Mouse (Mus musculus): Measurements from ENCODE around the gene Acvr1b. TPM values are rescaled to one million over a fixed set of nuclear protein-coding genes. Genes with fewer than 3 reads are reported as not detected.

The Acvr1b gene
- polyA plus RNA-seq, 1 experiment from 2014 or later, result 24.9 TPM

DNA sequence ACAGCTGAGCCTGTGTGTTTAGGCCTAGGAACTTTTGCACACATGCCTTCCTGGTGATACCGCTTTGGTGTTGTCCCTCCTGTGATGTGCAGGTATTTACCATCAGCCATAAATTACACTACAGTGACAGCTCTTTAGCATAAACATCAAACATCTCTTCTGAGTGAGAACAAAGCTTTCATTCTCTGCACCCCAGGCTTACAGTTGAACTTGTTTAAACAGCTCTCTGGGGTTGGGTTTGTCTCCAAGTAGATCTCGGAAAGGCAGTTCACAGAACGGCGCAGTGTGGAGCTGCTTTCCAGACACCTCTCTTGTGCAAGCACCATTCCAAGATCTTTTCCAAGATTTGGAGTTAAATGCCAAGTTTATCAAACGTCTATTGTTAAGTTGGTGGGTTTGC lies 8.8 kb downstream of the Acvr1b start:
- Histone ChIP-seq H3K27ac (no peak overlapping the region), H3K36me3 (replicated peaks) (no peaks in the 10 kb centered on the region), H3K9me3 (no peaks in the 10 kb centered on the region), H3K27me3 (replicated peaks) (no peaks in the 10 kb centered on the region), H3K4me3 (no peak overlapping the region), H3K4me1 (peaks cover 44% of the 10 kb centered on the region), H3K9ac (no peak overlapping the region), H3K4me2 (no peak overlapping the region)
- WGBS, result 56% methylated on average over 5 of the region's 5 CpGs
- no peak for ATAC-seq (replicated peaks)

DNA sequence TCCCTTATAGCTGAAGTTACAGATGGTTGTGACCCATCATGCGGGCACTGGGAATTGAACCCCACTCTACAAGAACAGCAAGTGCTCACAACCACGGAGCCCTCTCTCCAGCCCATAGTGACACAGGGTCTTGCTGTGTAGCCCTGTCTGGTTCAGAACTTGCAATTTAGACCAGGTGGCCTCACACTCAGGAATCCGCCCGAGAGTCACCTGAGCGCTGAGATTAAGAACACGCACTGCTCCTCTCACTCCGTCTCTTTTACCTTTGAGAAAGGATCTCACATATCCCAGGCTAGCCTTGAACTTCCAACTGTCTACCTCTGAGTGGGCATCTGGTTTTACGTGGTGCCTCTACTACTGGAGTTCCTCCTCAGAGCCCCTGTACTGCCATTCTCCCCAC lies 10.4 kb downstream of the Acvr1b start:
- H3K4me3 ChIP-seq, result no peak overlapping the region
- WGBS, result 97% methylated on average over 8 of the region's 8 CpGs

DNA sequence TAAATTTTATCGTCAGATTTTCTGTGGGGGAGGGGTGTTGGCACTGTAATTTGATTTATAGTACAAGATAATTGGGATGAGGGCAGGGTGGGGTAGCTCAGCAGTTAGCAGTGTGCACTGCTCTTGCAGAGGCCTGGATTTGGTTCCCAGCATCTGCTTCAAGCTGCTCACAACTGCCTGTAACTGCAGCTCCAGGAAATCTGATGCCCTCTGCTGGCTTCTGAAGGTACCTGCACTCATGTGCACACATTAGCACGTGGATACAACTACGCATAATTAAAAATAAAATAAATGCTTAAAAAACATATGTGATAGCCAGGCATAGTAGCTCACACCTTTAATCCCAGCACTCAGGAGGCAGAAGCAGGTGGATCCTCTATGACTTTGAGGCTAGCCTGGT lies 11.7 kb downstream of the Acvr1b start:
- Histone ChIP-seq H3K4me2 (no peak overlapping the region), H3K36me3 (replicated peaks) (no peaks in the 10 kb centered on the region), H3K27ac (no peak overlapping the region), H3K9ac (no peak overlapping the region), H3K4me3 (no peak overlapping the region), H3K27me3 (replicated peaks) (no peaks in the 10 kb centered on the region), H3K9me3 (no peaks in the 10 kb centered on the region), H3K4me1 (peaks cover 21% of the 10 kb centered on the region; the same call in 1 of the 2 replicates)
- ATAC-seq (replicated peaks), result no peak
- WGBS, result 94% methylated on average over 3 of the region's 3 CpGs

More for the DNA sequence above, 10.4 kb downstream of the Acvr1b start:
- Histone ChIP-seq H3K27me3 (replicated peaks) (no peaks in the 10 kb centered on the region), H3K9ac (no peak overlapping the region), H3K4me1 (peaks cover 28% of the 10 kb centered on the region), H3K9me3 (no peaks in the 10 kb centered on the region), H3K36me3 (replicated peaks) (no peaks in the 10 kb centered on the region), H3K4me2 (no peak overlapping the region), H3K27ac (no peak overlapping the region)
- no peak for ATAC-seq (replicated peaks)

DNA sequence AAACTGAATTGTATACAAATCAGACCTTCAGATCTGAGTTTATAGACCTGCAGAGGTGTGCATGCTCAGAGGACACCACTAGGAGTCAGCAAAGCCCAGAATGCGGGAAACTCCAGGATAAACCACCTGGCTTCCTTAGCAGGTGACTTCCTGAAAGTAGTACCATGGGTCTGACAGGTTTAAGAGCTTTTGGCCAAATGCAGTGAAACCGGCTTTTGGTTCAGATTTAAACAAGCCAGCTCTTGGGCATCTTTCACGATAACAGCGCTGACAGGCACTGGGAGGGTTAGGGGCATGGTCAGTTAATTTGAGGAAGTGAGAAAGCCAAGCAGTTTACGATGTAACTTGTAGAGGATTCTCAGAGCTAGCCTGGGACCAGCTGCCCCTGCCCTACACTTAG lies 14.0 kb downstream of the Acvr1b start:
- H3K4me2 ChIP-seq, result no peak overlapping the region
- H3K27me3 ChIP-seq (replicated peaks), result no peaks in the 10 kb centered on the region
- no peak for ATAC-seq (replicated peaks)
- H3K4me1 ChIP-seq, result peaks cover 27% of the 10 kb centered on the region
- no peak overlapping the region for H3K9ac ChIP-seq
- WGBS, result 88% methylated on average over 5 of the region's 5 CpGs
- no peaks in the 10 kb centered on the region for H3K36me3 ChIP-seq (replicated peaks)
- no peaks in the 10 kb centered on the region for H3K9me3 ChIP-seq
- no peak overlapping the region for H3K4me3 ChIP-seq
- H3K27ac ChIP-seq, result no peak overlapping the region

DNA sequence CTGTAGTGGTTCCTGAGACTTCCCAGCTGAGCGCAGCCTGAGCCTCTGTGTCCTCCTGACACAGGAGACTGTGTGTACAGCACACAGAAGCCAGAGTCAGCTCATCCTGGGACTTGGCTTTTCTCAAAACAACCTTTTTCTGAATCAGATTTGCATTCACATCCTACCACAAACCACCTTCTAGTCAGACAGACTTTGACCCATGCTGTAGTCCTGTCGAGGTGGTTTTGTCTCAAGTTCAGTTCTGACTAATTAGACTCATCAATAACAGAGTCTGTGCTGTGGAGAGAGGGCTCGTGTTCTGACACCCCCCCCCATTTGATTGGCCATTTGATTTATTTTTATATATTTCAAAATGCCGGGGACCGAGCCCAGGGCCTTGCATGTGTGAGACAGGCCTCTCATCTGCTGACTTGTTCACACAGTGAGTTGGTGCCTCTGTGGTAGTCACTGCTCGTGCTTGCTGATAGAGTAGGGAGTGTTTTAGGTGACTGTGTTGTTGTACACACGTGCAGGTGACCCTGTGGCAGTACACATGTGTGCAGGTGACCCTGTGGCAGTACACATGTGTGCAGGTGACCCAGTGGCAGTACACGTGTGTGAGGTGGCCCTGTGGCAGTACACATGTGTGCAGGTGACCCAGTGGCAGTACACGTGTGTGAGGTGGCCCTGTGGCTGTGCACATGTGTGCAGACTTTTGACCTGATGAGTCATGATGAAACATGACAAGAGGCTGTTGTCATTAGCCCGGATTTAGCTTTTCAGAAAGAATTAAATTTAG lies 16.3 kb downstream of the Acvr1b start:
- H3K4me3 ChIP-seq, result no peak overlapping the region
- H3K4me2 ChIP-seq, result no peak overlapping the region
- H3K4me1 ChIP-seq, result peaks cover 27% of the 10 kb centered on the region
- H3K36me3 ChIP-seq (replicated peaks), result peaks cover 10% of the 10 kb centered on the region
- 82% methylated on average over 10 of the region's 10 CpGs for WGBS
- no peak overlapping the region for H3K9ac ChIP-seq
- no peak for ATAC-seq (replicated peaks)
- no peaks in the 10 kb centered on the region for H3K9me3 ChIP-seq
- H3K27ac ChIP-seq, result no peak overlapping the region
- no peaks in the 10 kb centered on the region for H3K27me3 ChIP-seq (replicated peaks)

DNA sequence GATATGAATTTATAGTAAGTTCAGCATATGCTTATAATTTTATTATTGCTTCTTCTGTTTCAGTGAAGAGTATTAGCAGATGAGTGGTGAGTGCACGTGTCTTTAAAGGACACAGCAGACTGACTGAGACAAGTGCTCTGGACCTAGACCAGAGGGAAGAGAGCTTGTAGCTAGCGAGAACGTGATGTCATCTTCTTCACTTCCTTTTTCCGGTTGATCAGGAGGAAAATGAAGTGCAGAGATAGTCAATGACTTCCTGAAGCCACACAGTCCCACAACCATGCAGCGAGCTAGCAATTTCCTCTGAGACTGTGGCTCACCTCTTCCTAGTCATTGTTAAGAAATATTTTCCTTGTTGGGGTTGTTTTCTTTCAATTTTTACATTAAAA lies 16.9 kb downstream of the Acvr1b start:
- no peak overlapping the region for H3K4me2 ChIP-seq
- no peaks in the 10 kb centered on the region for H3K9me3 ChIP-seq
- H3K27ac ChIP-seq, result no peak overlapping the region
- H3K27me3 ChIP-seq (replicated peaks), result no peaks in the 10 kb centered on the region
- no peak overlapping the region for H3K9ac ChIP-seq
- peaks cover 27% of the 10 kb centered on the region for H3K4me1 ChIP-seq
- peaks cover 16% of the 10 kb centered on the region for H3K36me3 ChIP-seq (replicated peaks)
- no peak overlapping the region for H3K4me3 ChIP-seq
- ATAC-seq (replicated peaks), result no peak
- WGBS, result 81% methylated on average over 5 of the region's 5 CpGs

DNA sequence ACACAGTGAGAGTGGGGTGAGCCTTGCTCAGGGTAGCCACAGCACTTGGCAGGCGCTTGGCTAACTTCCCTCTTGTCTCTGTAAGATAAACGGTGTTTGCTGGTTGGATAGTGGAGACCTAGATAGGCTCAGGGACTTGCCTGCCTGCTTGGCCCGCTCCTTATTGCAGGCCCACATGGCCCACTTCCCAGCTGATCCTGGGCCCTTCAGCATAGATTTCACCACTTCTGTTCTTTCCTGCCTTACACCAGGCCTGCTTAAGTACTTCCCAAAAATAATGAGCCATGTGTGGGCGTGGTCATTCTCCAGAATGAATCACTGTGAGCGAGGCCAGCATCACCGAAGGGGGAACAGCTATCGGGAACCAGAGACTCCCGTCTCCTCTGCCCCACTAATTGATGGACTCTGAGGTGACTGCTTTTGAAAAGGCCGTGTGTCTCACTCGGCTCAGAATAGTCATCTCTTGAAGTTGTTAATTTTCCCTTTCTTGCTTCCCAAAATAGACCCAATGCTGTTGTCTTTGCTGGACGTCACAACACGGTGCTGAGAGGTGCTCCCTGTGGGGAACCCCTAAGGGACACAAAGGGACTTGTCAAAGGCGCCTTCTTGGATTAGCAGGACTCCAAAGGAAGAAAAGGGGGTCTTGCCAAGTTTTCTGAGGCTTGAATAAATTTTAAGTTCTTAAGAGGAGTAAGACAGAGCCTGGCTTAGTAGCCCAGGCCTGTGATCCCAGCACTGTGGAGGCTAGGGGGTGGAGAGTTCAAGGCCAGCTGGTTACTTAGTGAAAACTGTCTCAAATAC lies 17.8 kb downstream of the Acvr1b start:
- H3K4me1 ChIP-seq, result peaks cover 27% of the 10 kb centered on the region
- peak; percentile 35; the same call in 1 of the 2 replicates for ATAC-seq (replicated peaks)
- H3K36me3 ChIP-seq (replicated peaks), result peaks cover 25% of the 10 kb centered on the region
- H3K4me3 ChIP-seq, result no peak overlapping the region
- no peaks in the 10 kb centered on the region for H3K27me3 ChIP-seq (replicated peaks)
- H3K27ac ChIP-seq, result no peak overlapping the region
- WGBS, result 12% methylated on average over 13 of the region's 13 CpGs
- H3K9ac ChIP-seq, result no peak overlapping the region
- H3K9me3 ChIP-seq, result no peaks in the 10 kb centered on the region
- H3K4me2 ChIP-seq, result no peak overlapping the region

DNA sequence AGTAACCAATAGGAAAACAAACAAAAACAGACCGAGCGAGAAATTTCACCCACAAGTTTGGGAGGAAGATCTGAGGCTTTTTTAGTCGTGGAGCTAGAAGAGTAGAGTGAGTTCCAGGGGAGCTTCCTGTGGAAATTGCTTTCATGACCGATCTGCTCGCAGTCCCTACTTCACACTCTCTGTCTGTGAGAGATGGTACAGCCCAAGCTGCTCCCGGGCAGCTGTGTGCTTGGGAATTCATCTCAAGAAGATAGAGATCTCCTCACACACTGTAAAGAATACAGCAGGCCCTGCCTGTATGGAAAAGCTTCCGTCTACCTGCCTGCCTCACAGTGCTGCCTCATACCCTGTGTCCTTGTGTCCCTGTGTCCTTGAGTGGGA lies 18.4 kb downstream of the Acvr1b start:
- no peaks in the 10 kb centered on the region for H3K9me3 ChIP-seq
- no peak for ATAC-seq (replicated peaks)
- no peak overlapping the region for H3K9ac ChIP-seq
- no peaks in the 10 kb centered on the region for H3K27me3 ChIP-seq (replicated peaks)
- H3K36me3 ChIP-seq (replicated peaks), result peaks cover 26% of the 10 kb centered on the region
- H3K4me1 ChIP-seq, result peaks cover 27% of the 10 kb centered on the region
- 36% methylated on average over 7 of the region's 7 CpGs for WGBS
- H3K4me2 ChIP-seq, result no peak overlapping the region
- no peak overlapping the region for H3K27ac ChIP-seq
- no peak overlapping the region for H3K4me3 ChIP-seq

DNA sequence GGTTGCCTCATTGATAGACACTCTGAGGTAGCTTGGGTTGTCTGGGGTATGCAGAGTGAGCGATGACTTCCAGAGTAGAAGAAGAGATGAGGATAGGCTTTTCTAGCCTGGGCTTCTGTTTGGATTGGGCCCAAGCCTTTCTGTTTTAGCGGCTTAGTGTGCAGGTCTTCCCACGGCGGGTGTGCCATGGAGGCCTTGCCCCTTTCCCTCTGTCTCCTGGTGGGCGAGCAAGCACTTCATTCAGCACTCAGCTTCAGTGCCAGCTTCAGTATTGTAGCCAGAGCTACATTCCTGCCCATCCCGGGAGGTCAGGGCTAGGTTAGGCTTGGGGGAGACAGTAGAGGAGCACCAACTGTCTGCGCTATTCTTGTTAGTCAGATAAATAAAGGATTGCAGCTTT lies 18.8 kb downstream of the Acvr1b start:
- Histone ChIP-seq H3K9me3 (no peaks in the 10 kb centered on the region), H3K4me1 (peaks cover 27% of the 10 kb centered on the region), H3K4me3 (no peak overlapping the region), H3K9ac (no peak overlapping the region), H3K36me3 (replicated peaks) (peaks cover 26% of the 10 kb centered on the region), H3K4me2 (no peak overlapping the region), H3K27me3 (replicated peaks) (no peaks in the 10 kb centered on the region), H3K27ac (no peak overlapping the region)
- WGBS, result 85% methylated on average over 7 of the region's 7 CpGs
- ATAC-seq (replicated peaks), result no peak

DNA sequence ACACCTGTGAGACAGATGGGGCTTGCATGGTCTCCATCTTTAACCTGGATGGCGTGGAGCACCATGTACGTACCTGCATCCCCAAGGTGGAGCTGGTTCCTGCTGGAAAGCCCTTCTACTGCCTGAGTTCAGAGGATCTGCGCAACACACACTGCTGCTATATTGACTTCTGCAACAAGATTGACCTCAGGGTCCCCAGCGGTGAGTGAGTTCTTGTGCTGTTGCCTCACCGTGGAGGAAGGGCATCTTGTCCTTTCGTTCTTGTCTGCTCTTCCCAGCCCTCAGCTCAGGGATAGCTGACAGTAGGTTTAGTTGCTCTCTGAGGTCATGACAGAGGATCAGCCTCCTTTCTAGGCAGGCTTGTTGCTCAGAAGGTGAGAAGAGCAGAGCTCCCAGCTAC lies 20.1 kb downstream of the Acvr1b start:
- no peak for ATAC-seq (replicated peaks)
- H3K36me3 ChIP-seq (replicated peaks), result peaks cover 29% of the 10 kb centered on the region
- no peaks in the 10 kb centered on the region for H3K9me3 ChIP-seq
- no peaks in the 10 kb centered on the region for H3K27me3 ChIP-seq (replicated peaks)
- H3K4me1 ChIP-seq, result peaks cover 27% of the 10 kb centered on the region
- WGBS, result 95% methylated on average over 6 of the region's 6 CpGs
- H3K27ac ChIP-seq, result no peak overlapping the region
- no peak overlapping the region for H3K4me2 ChIP-seq
- no peak overlapping the region for H3K4me3 ChIP-seq
- H3K9ac ChIP-seq, result no peak overlapping the region

DNA sequence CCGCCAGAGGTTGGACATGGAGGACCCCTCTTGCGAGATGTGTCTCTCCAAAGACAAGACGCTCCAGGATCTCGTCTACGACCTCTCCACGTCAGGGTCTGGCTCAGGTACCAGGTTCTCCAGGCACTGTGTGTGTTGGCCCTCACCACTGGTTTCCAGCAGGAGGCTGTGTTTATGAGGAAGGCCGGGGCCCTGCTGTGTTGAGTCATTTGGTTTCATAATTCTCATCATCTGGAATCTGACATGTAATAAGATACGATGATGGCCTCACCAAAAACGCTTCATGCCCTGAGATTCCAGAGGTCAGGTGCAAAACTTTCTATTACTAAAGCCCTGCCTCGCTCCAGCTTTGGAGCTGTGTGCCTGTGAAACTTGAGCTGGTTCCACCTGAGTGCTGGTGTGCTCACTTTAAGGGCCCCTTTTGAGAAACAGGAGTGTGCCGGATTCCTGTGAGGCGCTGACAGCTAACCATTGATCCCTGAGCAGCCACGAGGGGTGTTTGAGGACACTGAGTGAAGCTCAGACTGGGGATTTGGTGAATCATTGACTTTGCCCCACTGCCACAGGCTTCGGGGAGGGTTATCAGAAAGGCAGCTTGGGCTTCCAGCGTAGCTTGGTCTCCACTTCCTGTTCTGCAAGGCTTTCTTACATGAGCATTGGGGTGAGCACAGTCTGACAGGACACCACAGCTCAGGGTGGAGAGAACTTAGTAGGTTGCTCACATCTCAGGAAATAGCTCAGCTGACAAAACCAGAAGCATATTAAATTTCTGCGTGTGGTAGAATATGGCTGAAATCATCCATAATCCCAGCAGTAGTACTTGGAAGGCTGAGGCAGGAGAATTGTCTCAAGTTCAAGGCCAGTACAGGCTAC lies 21.3 kb downstream of the Acvr1b start:
- Histone ChIP-seq H3K27ac (no peak overlapping the region), H3K27me3 (replicated peaks) (no peaks in the 10 kb centered on the region), H3K9me3 (no peaks in the 10 kb centered on the region), H3K4me1 (peaks cover 21% of the 10 kb centered on the region), H3K4me2 (no peak overlapping the region), H3K36me3 (replicated peaks) (peaks cover 36% of the 10 kb centered on the region), H3K4me3 (no peak overlapping the region), H3K9ac (no peak overlapping the region)
- no peak for ATAC-seq (replicated peaks)
- WGBS, result 95% methylated on average over 16 of the region's 16 CpGs
